Mouse (Mus musculus): ENCODE measurements around the gene 3110009E18Rik. TPM values are rescaled to one million over a fixed set of nuclear protein-coding genes. Genes with fewer than 3 reads are reported as not detected.

The 3110009E18Rik gene
- 18.2 TPM for polyA plus RNA-seq (2014; fragmentation: Illumina TruSeq; extraction: RNeasy Lipid Tissue Mini Kit (QIAGEN cat#74804); ENCODE audit: low read depth, low replicate concordance)

DNA sequence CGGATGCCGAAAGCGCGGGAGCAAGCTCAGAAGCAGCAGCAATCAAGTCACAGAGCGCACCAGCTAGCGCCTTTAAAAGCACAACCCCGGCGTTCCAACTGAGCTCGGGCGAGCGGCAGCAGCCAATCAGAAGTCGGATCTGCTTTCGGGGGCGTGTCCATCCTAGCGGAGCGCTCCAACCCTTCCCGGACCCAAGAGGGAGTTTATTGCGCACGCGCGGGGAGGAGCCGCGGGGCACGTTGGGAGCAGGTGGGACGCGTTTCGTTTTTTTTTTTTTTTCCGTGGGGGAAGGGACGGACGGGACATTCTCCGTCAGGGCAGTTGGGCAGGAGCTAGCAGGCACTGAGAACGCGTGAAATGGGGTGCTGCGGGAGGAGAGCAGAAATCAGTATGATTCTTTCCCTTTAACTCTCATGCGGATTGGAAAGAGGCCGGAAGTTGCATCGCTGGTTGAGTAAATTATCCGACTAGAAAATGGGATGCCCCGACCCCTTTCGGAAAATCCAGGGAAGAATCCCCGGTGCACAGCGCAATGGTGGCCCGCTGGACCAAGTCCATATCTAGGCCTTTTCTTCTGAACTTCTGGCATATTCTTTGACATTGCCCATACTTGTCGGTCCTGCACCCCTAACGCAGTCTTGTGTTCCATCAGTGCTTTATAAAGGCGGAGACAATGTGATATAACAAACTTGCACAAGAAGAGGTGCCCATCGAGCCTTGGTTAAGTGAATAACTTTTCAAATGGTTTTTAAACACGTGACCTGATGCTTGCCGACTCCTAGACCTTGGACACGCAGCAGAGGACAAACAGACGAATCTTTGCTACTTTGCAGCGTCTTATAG is at the start of gene 3110009E18Rik, which contains the start of gene Dbi:
Gene 3110009E18Rik (plus strand): TSS at position 219 of the 843 bp plus-strand sequence.
Gene Dbi (minus strand): TSS at position 110 of the 843 bp plus-strand sequence.

GRCm38 (mm10) chr1:120073519-120074306 is 47.3 kb upstream of the 3110009E18Rik start, which contains the start of gene Tmem37:
Tmem37 (minus strand) TSS chr1:120074074.

Other genes starting within 250 kb of the 3110009E18Rik start
- gene Tmem177, start 208.0 kb upstream of the 3110009E18Rik start, polyA plus RNA-seq (2014; fragmentation: Illumina TruSeq; extraction: RNeasy Lipid Tissue Mini Kit (QIAGEN cat#74804); ENCODE audit: low read depth, low replicate concordance): 4.4 TPM
- 63.4 TPM for gene Cfap221, start 124.0 kb upstream of the 3110009E18Rik start, polyA plus RNA-seq (2014; fragmentation: Illumina TruSeq; extraction: RNeasy Lipid Tissue Mini Kit (QIAGEN cat#74804); ENCODE audit: low read depth, low replicate concordance)
- not detected for gene Sctr, start 114.3 kb upstream of the 3110009E18Rik start, polyA plus RNA-seq (2014; fragmentation: Illumina TruSeq; extraction: RNeasy Lipid Tissue Mini Kit (QIAGEN cat#74804); ENCODE audit: low read depth, low replicate concordance)
- gene Tmem37, start 47.1 kb upstream of the 3110009E18Rik start, polyA plus RNA-seq (2014; fragmentation: Illumina TruSeq; extraction: RNeasy Lipid Tissue Mini Kit (QIAGEN cat#74804); ENCODE audit: low read depth, low replicate concordance): 0.15 TPM
- 103 TPM for gene Dbi, start 109 bp upstream of the 3110009E18Rik start, polyA plus RNA-seq (2014; fragmentation: Illumina TruSeq; extraction: RNeasy Lipid Tissue Mini Kit (QIAGEN cat#74804); ENCODE audit: low read depth, low replicate concordance)
- 0.32 TPM for gene Steap3, start 151.5 kb downstream of the 3110009E18Rik start, polyA plus RNA-seq (2014; fragmentation: Illumina TruSeq; extraction: RNeasy Lipid Tissue Mini Kit (QIAGEN cat#74804); ENCODE audit: low read depth, low replicate concordance)
- gene C1ql2, start 219.4 kb downstream of the 3110009E18Rik start, polyA plus RNA-seq (2014; fragmentation: Illumina TruSeq; extraction: RNeasy Lipid Tissue Mini Kit (QIAGEN cat#74804); ENCODE audit: low read depth, low replicate concordance): not detected